Mouse (Mus musculus) midbrain, embryonic 16.5 days (tissue): ENCODE measurements around the gene Ydjc. TPM values are rescaled to one million over a fixed set of nuclear protein-coding genes. Genes with fewer than 3 reads are reported as not detected.
A peak's percentile ranks its signal among the peaks of the same experiment; 100 is the strongest.

ENCODE experiments used
- ATAC-seq: fragments of 200-750 bp; cut with Nextera tagmentation; 2 replicates; pipeline ENCODE4 v1.8.0; 2017; ENCODE audit warnings: moderate TSS enrichment
- H3K27ac ChIP-seq: fragments of 300-500 bp; sonication (generic); 2 replicates; pipeline ENCODE4 v1.5.1; 2014; ENCODE audit warnings: mild to moderate bottlenecking, low read length, mixed read lengths
- H3K27me3 ChIP-seq: fragments of 300-500 bp; sonication (generic); 2 replicates; pipeline ENCODE4 v1.6.1; 2014; ENCODE audit warnings: low read depth, low read length, mixed read lengths; ENCODE audit not compliant: control insufficient read depth, insufficient read depth
- H3K36me3 ChIP-seq: fragments of 300-500 bp; sonication (generic); 2 replicates; pipeline ENCODE4 v1.6.1; 2014; ENCODE audit warnings: mild to moderate bottlenecking, low read length, moderate library complexity, mixed read lengths; ENCODE audit not compliant: control insufficient read depth, insufficient read depth
- H3K4me1 ChIP-seq: fragments of 300-500 bp; sonication (generic); 2 replicates; pipeline ENCODE4 v1.6.1; 2014; ENCODE audit warnings: mild to moderate bottlenecking, low read length, mixed read lengths; ENCODE audit not compliant: control insufficient read depth, insufficient read depth
- H3K4me2 ChIP-seq: fragments of 300-500 bp; sonication (generic); 2 replicates; pipeline ENCODE4 v1.6.1; 2014; ENCODE audit warnings: mild to moderate bottlenecking, low read length, mixed read lengths
- H3K4me3 ChIP-seq: fragments of 300-500 bp; sonication (generic); 2 replicates; pipeline ENCODE4 v1.5.1; 2014; ENCODE audit warnings: low read depth, mild to moderate bottlenecking, low read length, moderate library complexity, mixed read lengths
- H3K9ac ChIP-seq: fragments of 300-500 bp; sonication (generic); 2 replicates; pipeline ENCODE4 v1.6.1; 2014; ENCODE audit warnings: low read depth, low read length, mixed read lengths
- H3K9me3 ChIP-seq: fragments of 300-500 bp; sonication (generic); replicated peaks from 2 replicates; pipeline ENCODE4 v1.6.1; 2014; ENCODE audit warnings: mild to moderate bottlenecking, low read length, mixed read lengths; ENCODE audit not compliant: control insufficient read depth, poor library complexity, severe bottlenecking
- WGBS: fragments of 180-500 bp; shearing (Covaris S2); extraction: QIAGEN DNeasy Blood & Tissue Kit; methylation state at CpG from one replicate; pipeline ENCODE4 v1.1.7; 2014; 5-methylcytosine and 5-hydroxymethylcytosine counted together
- polyA plus RNA-seq: library from polyadenylated mRNA; unstranded; fragments of >200 nt; fragmentation: Nextera tagmentation; extraction: Ambion mirVana; gene quantifications from 2 replicates; pipeline ENCODE4 v1.2.1, GENCODE M21; 2015

The Ydjc gene
- polyA plus RNA-seq, 1 experiment from 2014 or later: 51.3 TPM

- no peak for ATAC-seq
- H3K4me1 ChIP-seq: no peaks in the 10 kb centered on the region
- no peaks in the 10 kb centered on the region for H3K36me3 ChIP-seq
- H3K9ac ChIP-seq: no peak overlapping the region
- H3K27me3 ChIP-seq: no peaks in the 10 kb centered on the region
- H3K27ac ChIP-seq: no peak overlapping the region
- H3K4me3 ChIP-seq: no peak overlapping the region
- WGBS: 97% methylated on average over 3 of the region's 3 CpGs
- H3K9me3 ChIP-seq: no peaks in the 10 kb centered on the region
- no peak overlapping the region for H3K4me2 ChIP-seq
Measured at GRCm38 (mm10) chr16:17179706-17180105, 35.3 kb downstream of the Ydjc start.

DNA sequence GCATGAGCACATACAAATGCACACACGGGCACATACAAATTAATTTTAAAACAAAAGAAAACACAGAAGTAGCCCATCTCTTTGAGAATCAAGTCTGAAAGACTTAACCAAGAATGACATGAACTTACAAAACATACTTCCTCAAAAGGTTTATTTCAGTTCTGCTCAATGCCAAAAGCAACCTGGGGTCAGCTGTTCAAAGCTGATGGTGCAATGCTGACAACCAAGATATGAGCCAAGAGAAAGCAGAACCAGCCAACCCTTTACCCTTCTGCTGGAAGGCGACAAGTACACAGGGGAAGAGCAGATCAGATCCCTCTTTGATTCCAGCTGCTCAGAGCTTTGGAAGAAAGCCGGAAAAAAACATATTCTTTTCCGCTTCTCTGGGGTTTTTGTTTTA is 37.0 kb downstream of the Ydjc start:
- Histone ChIP-seq H3K36me3 (no peaks in the 10 kb centered on the region), H3K4me3 (no peak overlapping the region), H3K27ac (no peak overlapping the region), H3K4me2 (no peak overlapping the region), H3K27me3 (no peaks in the 10 kb centered on the region), H3K9ac (no peak overlapping the region), H3K4me1 (no peaks in the 10 kb centered on the region), H3K9me3 (no peaks in the 10 kb centered on the region)
- ATAC-seq: no peak
- 81% methylated on average over 4 of the region's 4 CpGs for WGBS

DNA sequence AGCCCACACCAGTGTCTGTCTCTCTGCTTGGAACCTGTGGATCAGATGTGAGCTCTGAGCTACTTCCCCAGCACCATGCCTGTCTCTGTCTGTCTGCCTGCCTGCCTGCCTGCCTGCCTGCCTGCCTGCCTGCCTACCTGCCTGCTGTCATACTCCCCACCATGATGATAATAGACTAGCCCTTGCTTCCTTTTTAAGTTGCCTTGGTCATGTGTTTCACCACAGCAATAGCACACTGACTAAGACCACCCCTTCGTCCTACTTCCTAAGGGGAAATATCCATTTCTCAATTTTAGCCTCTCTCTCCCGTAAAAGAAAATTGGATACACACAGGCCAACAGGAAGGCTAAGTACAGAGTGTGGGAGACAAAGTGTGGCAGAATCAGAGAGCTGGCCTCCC is 37.7 kb downstream of the Ydjc start:
- no peak overlapping the region for H3K4me3 ChIP-seq
- no peaks in the 10 kb centered on the region for H3K27me3 ChIP-seq
- H3K36me3 ChIP-seq: no peaks in the 10 kb centered on the region
- no peak for ATAC-seq
- H3K9ac ChIP-seq: no peak overlapping the region
- no peak overlapping the region for H3K4me2 ChIP-seq
- no peaks in the 10 kb centered on the region for H3K9me3 ChIP-seq
- 79% methylated on average over 2 of the region's 2 CpGs for WGBS
- H3K4me1 ChIP-seq: no peaks in the 10 kb centered on the region
- no peak overlapping the region for H3K27ac ChIP-seq

DNA sequence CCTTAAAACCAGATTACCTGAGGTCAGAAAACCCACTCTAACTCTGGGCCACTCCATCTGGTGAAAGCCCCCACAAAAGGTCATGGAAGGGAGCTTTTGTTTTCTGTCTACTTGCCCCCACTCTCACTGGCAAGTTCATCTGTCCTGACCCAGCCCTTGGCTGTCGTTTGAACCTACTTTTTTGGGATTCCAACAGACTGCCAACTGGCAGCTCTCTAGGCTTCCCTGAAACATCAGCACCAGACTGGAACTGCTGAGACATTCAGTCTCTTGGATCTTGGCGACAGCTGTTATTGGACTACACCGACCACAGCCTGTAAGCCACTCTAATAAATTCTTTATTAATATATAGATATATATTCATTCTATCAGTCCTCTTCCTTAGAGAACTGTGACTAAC is 38.6 kb downstream of the Ydjc start:
- H3K4me1 ChIP-seq: no peaks in the 10 kb centered on the region
- 86% methylated on average over 3 of the region's 3 CpGs for WGBS
- H3K9ac ChIP-seq: no peak overlapping the region
- H3K27ac ChIP-seq: no peak overlapping the region
- no peak for ATAC-seq
- H3K9me3 ChIP-seq: no peaks in the 10 kb centered on the region
- no peaks in the 10 kb centered on the region for H3K36me3 ChIP-seq
- H3K27me3 ChIP-seq: no peaks in the 10 kb centered on the region
- H3K4me3 ChIP-seq: no peak overlapping the region
- no peak overlapping the region for H3K4me2 ChIP-seq

- Histone ChIP-seq H3K27ac (no peak overlapping the region), H3K36me3 (no peaks in the 10 kb centered on the region), H3K4me2 (no peak overlapping the region), H3K4me1 (no peaks in the 10 kb centered on the region), H3K27me3 (no peaks in the 10 kb centered on the region), H3K9me3 (no peaks in the 10 kb centered on the region), H3K4me3 (no peak overlapping the region), H3K9ac (no peak overlapping the region)
- no peak for ATAC-seq
Measured at GRCm38 (mm10) chr16:17185475-17185874, 41.1 kb downstream of the Ydjc start.

DNA sequence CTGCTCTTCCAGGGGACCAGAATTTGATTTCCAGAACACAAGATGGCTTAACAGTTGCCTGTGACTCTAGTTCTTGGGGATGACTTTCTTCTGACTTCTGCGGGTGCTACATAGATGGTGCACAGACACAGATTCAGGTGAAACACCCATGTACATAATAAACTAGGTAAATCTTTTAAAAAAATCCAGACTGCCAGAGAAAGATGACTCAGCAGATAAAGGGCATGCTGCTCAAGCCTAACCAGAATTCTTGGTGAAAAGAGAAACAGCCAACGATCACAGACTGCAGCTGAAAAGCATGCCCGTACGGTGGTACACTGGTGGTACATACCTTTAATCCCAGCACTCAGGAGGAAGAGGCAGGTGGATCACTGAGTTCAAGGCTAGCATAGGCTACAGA is 49.4 kb downstream of the Ydjc start:
- 97% methylated on average over 4 of the region's 4 CpGs for WGBS
- ATAC-seq: no peak
- H3K4me2 ChIP-seq: no peak overlapping the region
- peaks cover 4% of the 10 kb centered on the region; the same call in 1 of the 2 replicates for H3K4me1 ChIP-seq
- H3K9me3 ChIP-seq: no peaks in the 10 kb centered on the region
- no peaks in the 10 kb centered on the region for H3K27me3 ChIP-seq
- no peak overlapping the region for H3K4me3 ChIP-seq
- H3K27ac ChIP-seq: no peak overlapping the region
- H3K36me3 ChIP-seq: no peaks in the 10 kb centered on the region
- H3K9ac ChIP-seq: no peak overlapping the region

- H3K9me3 ChIP-seq: no peaks in the 10 kb centered on the region
- no peaks in the 10 kb centered on the region for H3K36me3 ChIP-seq
- peak overlapping the region; percentile 98 for H3K9ac ChIP-seq
- peak; percentile 13 for ATAC-seq
- peaks cover 19% of the 10 kb centered on the region for H3K4me1 ChIP-seq
- no peaks in the 10 kb centered on the region for H3K27me3 ChIP-seq
- 10% methylated on average over 24 of the region's 24 CpGs for WGBS
- H3K4me2 ChIP-seq: peak overlapping the region; percentile 76
- H3K27ac ChIP-seq: peak overlapping the region; percentile 79
- peak overlapping the region; percentile 70 for H3K4me3 ChIP-seq
Measured at GRCm38 (mm10) chr16:17200121-17200952, 55.9 kb downstream of the Ydjc start.

DNA sequence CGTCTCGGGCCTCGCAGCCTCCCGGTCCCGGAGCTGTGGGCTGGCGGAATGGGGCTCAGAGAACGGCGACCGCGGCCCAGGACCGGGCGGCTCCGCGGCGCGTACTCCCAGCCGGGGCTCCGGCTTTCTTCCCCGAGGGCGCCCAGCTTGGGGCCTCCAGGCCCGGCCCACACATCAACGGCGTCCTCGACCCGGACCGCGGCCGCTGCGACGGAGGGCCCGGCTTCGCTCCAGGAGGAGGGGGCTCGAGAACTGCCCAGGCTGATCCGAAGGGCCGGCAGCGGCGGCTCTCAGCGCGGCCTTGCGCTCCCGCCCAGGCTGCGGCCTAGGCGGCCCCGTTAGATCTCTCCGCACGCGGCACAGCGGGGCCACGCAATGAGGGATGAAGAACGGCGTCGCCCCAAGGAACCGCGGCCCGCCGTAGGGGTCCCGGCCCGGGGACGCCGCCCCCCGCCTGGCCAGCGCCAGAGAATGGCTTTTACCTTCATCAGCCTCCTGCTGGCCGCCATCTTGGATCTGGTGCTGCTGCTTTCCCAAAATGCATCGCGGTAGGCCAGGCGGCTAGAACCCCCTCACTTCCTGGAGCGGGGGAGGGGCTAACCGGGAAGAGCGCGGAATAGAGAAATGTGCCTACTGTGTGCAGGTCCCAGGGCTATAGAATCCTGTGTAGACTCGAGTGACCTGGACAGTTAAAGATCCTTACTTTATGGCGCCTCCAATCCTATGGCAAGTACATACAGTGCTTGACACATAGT is 56.7 kb downstream of the Ydjc start:
- Histone ChIP-seq H3K4me1 (peaks cover 17% of the 10 kb centered on the region), H3K4me3 (peak overlapping the region; percentile 70), H3K4me2 (peak overlapping the region; percentile 76), H3K9ac (peak overlapping the region; percentile 98), H3K9me3 (no peaks in the 10 kb centered on the region), H3K36me3 (no peaks in the 10 kb centered on the region), H3K27me3 (no peaks in the 10 kb centered on the region), H3K27ac (peak overlapping the region; percentile 79)
- peak; percentile 91 for ATAC-seq
- WGBS: under 1% methylated on average over 63 of the region's 72 CpGs

DNA sequence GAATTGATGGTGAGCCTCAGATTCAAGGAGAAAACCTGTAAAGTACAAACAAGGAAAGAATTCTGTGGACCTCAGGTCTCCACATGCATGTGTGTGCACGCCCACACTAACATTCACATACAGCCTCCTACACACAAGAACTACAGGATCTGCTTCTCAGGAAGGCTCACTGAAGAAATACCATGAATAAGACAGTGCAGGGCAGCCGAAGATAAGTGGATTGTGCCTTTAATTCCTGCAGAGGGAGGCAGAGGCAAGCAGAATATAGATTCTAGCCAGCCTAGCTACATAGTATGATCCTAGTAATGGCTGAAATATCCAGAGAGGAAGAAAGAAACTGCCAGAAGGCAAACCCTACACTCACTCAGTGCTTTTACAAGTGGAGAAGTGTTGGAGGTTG is 57.6 kb downstream of the Ydjc start:
- Histone ChIP-seq H3K4me1 (peaks cover 15% of the 10 kb centered on the region), H3K36me3 (no peaks in the 10 kb centered on the region), H3K4me2 (no peak overlapping the region), H3K4me3 (no peak overlapping the region), H3K27ac (no peak overlapping the region), H3K9me3 (no peaks in the 10 kb centered on the region), H3K27me3 (no peaks in the 10 kb centered on the region), H3K9ac (no peak overlapping the region)
- ATAC-seq: peak; percentile 52
- 59% methylated on average over 2 of the region's 2 CpGs for WGBS
